Mouse (Mus musculus) gastrocnemius, postnatal 36 days (tissue): ENCODE data around the gene Kif26a. TPM values are rescaled to one million over a fixed set of nuclear protein-coding genes. Genes with fewer than 3 reads are reported as not detected.

ENCODE experiments used
- DNase-seq, 2 experiments: peaks; one replicate each; pipeline ENCODE4 v3.0.0; 2022
- intact Hi-C: fragments of 180-260 bp; cut with DNase I; formaldehyde crosslinking; loops from one replicate; pipeline ENCODE4 v1.15.1; 2025
- total RNA-seq, 2 experiments: library from RNA; stranded (reverse); gene quantifications; 2 replicates each; pipeline ENCODE4 v1.2.3; 2021

Kif26a gene
- total RNA-seq, 2 experiments from 2014 or later: 4.0 to 4.7 TPM

DNA sequence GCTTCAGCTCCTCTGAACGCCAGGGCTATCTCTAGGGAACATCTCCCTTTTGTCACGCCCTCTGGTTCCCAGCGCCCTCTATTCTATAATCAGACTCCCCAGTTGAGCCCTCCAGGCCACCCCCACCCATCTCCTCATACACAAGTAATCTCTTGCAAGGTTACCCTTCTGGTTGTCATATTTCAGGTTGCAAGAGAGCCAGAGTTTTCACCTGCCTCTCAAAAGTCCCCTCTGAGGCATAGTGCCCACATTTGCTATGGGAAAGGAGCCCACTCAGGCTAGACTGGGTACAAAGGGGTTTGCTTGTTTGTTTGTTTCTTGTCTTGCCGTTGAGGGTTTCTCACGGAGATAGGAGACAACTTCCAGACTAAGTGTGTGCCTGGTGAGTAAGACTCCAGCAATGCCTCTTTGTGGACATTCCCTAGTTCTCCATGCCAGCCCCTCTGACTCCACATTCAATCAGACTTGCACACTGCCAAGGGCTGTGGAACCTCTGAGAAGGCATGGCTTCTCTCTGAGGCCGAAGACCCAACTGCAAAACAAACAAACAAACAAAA lies 16.6 kb upstream of the Kif26a start:
- DNase-seq: no peak
- intact Hi-C loops: no loop called here

DNA sequence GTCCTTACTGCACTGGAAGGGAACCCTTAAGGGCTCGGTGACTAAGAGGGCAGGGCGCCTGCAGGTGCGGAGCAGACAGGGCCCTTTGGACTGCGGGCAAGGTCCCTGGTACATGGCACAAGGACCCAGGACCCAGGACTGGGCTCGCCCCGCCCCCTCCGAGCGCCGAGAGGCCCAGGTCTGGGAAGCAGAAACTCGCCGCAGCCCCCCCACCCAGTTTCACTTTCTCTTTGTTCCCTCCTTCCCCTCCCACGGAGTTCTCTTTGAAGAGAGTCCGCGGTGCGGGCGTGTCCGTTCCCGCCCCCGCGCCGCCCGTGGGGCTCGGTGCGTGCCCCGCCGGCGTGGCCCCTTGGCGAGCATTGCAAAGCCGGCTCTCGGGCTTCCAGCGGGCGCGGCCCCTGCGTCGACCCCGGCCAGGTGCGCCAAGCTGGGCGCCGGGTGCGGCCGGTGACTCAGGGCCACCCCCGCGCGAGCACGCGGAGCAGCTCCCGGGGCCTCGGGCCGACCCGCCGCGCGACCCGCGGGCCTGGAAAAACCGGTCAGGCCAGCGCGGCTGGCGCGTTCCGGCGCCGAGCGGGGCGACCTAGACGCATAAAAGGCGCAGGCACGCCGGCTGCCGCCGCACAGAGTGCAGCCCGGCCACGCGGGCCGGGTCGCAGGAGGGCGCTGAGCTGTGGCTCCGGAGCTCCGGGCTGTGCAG lies 15.7 kb upstream of the Kif26a start:
- intact Hi-C loops: no loop called here
- peak; percentile 28 to 33 for DNase-seq

DNA sequence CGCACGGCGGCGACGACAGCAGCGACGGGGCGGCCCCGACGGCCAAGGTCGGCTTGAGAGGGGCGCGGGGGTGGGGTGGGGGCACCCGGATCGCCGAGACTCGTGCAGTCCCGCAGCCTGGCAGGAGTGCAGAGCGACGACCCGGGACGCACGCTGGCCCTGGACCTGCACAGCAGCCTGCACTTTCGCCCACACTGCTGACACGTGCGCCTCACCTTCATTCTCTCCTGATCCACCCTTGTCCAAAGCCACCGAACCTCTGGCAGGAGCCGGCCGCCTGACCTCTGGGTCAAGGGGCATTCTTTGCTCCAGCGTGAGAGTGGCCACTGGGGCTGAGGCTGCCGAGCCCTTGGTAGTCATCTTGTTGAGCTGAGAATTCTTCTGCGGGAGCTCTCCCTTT lies 15.1 kb upstream of the Kif26a start:
- intact Hi-C loops: no loop called here
- DNase-seq: no peak

DNA sequence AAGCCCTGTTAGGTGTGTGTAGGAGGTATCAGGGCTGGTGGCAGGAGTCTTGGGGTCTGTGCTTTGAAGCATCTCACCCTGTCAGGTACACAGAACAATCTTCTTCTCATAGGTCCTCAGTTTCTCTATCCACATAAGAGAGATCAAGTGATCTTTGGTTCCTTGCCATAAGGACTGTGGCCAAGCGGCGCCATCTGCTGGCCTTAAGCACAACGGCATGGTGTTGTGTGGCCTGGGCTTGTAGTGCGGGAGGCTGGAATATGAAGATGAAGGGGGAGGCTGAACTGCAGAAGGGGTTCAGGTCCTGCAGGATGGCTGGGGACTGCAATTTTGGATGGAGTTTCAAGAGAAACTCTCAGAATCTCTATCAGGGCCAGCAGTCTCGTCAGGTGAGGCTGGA lies 5.8 kb upstream of the Kif26a start:
- intact Hi-C loops: loop anchor here (1.0 kb wide), 1 partner anchor 27 kb away; no protein-coding TSS in a partner anchor
- DNase-seq: no peak

DNA sequence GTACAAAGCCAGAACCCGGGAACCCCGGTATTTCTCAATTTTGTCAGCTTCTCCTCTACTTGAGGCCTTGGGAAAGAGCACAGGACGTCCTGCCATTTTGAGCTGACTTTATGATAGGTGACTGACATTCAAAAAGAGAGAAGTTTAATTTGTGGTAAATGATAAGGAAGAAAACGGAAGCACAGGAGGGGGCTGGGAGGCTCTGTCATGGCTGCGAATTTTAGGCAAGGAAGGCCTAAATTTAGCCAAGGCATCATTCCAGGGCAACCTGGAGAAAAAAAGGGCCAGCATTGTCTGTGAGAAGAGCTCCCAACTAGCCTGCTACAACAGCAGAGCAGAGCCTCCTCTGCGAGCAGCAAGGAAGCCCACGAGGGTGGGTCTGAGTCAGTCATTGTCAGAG lies 5.3 kb upstream of the Kif26a start:
- DNase-seq: no peak
- intact Hi-C loops: loop anchor here (1.0 kb wide), 1 partner anchor 27 kb away; no protein-coding TSS in a partner anchor

DNA sequence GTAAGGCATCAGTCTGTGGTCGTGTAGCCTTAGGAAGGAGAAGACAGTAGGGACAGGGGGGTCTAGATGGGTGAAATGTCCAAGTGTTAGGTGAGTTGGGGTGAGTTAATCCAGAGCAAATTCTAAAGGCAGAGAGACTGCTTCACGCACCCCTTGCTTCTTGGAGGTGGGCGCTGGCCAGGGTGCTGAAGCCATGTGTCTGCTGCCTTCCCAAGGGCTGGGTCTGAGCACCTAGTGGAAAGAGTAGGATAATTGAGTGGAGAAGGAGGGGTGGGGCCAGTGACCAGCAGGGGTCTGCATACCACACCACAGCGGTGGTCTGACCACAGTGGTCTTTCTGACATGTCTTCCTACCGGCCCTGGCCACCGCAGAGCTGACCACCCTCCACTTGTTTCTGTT lies 4.7 kb upstream of the Kif26a start:
- intact Hi-C loops: no loop called here
- DNase-seq: no peak

DNA sequence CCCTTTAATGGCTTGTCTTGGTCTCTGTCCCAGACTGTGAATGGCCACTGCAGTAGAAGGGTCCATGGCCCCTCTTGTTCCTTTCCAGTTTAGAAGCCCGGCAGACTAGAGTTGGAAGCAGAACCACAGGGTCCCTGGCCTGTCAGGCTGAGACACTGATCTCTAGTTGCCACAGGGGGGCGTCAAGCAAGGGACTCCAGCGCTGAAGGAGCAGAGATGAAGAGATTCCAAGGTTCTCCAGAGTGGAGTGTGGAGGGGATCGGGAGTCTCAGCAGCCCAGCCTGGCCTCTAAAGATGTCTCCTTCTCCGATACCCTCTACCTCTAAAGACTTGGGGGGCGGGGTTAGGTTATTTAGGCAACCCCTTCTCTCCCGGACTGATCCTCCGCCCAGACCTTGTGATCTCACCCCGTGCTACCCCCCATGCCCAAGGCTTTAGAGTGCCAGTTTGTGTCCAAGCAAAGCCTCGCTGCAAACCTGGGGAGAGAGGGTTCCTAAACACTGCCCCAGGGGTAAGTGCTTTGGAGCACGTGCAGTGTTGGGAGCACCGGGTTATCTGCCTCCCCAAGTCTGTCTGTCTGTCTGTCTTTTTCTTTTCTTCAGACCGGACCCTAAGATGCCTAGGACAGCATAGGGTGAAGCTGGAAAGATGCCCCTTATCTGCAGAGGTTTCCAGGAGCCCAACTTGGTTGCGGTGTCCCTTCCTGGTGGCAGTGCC lies 2.7 kb upstream of the Kif26a start:
- DNase-seq: no peak
- intact Hi-C loops: loop anchor here (2.0 kb wide), 1 partner anchor 400 kb away; no protein-coding TSS in a partner anchor

DNA sequence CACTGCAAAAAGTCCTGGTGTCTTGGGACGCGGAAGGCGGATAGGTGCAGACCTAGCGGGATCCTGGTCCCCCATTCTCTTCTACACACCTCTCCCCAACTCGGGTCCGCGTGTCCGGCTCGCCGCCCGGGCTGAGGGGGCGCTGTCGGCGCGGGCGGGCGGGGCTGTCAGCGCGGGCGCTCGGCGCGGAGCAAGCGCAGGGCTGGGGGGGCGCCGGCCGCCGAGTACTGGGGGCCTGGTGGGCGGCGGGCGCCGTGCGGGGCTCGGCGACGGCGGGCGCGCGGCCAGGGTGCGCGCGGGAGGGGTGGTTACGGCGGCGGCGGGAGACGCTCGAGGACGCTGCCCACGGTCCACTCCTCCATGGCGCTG lies 2.2 kb upstream of the Kif26a start:
- DNase-seq: no peak
- intact Hi-C loops: loop anchor here (2.0 kb wide), 1 partner anchor 399 kb away; no protein-coding TSS in a partner anchor

DNA sequence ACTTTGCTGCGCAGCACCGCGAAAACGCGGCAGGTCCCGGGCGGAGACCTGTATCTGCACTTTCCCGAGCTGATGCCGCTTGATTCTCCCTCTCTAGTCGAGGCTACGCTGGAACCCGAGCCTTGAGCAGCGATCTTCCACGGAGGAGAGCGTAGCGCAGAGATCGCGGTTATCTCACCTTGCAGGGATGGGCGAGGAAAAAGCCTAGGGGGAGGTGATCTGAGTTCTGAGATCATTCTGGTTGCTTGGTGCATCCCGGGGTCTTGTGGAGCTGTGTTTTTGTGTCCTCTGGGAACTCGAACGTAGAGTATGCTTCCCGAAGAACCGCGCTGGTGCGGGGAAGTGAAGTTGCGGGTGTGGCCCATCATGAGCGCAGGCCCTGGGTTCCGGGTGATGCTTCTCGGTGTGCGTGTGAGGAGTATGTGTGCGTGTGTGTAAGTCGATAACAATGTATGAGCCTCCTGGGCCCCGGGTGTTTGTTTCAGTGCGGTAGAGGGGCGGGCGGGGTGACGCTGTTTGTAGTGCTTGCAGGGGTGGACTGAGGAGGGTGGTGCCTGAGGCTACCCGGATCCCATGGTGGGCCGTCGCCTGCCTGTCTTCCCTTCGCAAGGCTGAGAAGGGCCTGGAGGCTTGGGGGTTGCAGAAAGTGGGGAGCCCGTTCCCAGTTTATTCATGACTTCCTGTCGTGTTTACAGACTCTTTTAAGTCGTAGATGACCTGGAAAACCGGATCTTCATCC lies 1.5 kb upstream of the Kif26a start:
- intact Hi-C loops: loop anchor here (1.0 to 5.0 kb wide), 3 partner anchors 38 to 331 kb away; no protein-coding TSS in a partner anchor
- DNase-seq: no peak

DNA sequence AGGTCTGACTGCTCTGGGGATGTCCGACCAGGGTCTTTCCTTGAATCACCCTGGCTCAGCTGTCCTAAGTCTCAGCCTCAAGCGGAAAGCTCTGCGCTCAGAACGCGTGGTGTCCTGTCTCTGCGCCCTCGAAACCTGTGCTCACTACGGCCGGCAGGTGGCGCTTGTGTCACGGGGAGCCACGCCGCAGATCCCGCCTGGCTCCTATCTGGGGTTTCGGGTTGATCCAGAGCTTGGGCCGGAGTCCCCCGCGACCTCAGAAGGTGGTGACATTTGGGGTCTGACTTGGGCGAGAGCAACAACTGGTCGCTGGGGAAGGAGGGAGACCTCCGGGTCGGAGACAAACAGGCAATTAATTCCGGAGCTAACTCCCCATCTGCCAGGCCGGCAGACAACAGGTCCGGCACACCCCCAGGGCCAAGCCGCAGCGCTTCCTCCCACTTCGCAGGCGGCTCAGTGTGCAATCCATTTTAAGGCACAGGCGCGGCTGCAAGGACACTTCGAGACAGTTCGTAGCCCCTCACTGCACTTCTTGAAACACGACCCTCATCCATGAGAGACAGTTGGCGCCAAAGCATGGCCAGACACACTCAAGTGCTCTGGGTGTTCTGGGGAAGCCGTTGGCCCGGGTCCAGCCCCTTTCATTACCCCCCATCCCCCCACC lies 665 bp upstream of the Kif26a start:
- intact Hi-C loops: loop anchor here (1.0 to 5.0 kb wide), 3 partner anchors 37 to 330 kb away; no protein-coding TSS in a partner anchor

DNA sequence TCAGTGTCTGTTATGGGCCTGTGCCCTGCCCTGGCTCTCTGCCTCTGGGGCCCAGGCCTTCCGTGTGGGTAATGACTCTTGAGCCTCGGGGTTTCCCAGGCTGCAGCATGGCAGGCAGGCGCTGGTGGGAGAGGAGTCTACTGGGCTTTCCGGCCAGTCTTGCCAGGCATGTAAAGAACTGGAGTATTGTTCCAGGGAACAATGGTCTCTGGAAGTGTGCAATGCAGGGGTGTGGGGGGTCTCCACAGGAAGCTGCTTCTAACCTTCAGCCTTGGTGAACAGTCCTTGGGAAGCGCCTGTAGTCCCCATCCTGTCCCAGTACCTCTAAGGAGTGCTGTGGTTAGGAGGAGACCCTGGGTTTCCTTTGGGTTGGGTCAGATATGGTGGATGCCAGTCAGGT lies 1.4 kb downstream of the Kif26a start:
- DNase-seq: no peak
- intact Hi-C loops: loop anchor here (5.0 kb wide), 2 partner anchors 35 to 305 kb away; no protein-coding TSS in a partner anchor

More for the DNA sequence above, 665 bp upstream of the Kif26a start:
- DNase-seq: peak; percentile 77 to 84

DNA sequence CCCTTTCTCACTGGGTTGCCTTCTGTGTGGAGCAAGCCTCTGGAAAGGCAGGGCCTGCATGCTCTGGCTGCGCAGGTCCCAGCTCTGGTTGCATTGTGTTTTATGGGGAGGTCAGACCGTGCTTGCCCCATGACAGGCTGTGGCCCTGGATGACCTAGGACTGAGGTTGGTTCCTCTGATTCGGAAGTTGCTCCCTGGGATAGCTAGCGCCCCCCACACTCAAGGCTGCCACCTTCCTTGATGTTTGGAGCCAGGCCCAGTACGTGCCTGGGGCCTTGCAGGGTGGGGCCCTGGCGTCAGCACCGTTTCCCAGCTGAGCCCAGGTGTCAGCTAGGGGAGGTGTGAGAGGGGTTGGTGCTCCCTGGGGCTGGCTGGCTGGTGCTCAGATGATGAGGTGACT lies 4.0 kb downstream of the Kif26a start:
- DNase-seq: no peak
- intact Hi-C loops: no loop called here

DNA sequence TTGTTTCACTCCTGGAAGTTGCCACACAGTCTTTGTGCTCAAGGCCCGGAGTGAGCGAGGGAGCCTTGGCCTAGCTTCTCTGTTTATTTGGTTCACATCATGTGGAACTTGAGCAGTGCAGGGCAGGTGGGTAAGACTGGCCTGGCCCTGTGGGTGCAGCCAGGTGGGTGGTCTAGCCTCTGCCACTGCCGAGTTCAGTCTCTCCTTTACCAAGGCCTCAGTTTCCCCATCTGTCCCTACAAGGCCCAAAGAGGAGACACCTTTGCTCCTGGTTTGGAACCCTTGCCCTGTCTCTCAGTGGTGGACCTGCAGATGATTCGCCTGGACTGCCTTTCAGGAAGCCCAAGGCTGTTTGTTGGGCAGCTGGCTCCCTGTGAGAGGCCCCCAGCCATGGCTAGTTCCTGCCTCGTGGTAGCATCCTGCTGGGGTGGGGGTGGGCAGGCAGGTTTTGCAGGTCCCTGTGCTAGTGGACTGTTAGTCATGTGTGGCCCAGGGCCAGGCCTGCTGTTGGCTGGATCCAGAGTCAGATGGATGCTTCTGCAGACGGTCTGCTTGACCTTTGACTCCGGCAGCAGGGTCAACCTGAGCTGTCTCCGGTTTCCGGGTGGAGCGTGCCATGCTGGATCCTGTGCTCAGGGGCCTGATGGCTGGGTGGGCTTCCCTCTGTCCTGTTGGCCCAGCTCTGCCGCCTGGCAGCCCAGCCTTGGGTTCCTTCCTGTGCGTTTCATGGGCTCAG lies 5.4 kb downstream of the Kif26a start:
- intact Hi-C loops: no loop called here
- DNase-seq: no peak

DNA sequence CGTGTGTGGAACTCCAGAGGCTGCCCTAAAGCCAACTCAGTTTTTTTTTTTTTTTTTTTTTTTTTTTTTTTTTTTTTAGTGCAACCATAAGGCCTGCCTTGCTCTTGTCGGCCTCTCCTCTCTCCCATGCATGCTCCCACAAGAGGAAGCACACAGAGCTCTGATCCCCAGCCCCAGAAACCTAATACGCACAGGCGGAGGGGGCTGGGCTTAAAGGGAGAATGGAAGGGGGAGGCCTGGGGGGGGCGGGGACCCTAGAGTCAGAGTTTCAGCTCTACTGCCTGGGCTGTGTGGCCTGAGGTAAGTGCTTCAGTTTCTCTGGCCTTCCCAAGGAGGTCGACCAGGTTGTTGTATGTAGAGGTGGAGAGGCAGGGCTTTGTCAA lies 6.0 kb downstream of the Kif26a start:
- intact Hi-C loops: no loop called here
- DNase-seq: no peak

DNA sequence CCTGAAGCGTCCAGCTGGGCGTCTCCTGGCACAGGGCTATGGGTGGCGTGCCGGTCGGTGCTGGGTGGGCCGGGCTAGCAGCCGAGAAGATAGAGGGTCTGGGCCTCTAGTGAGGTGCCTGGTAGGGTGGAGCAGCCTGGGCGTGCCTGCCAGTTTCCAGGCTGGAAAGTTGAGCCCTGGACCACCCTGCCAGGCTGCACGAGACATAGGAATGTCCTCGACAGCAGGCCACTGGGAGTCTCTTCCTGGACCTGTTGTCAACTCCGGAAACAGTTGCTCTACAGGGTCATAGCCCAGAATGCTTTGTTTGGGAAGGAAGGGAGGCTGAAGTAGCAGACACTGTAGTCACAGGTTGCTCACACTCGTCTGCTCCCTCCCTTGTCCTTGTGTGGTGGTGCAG lies 7.6 kb downstream of the Kif26a start:
- no peak for DNase-seq
- intact Hi-C loops: no loop called here

DNA sequence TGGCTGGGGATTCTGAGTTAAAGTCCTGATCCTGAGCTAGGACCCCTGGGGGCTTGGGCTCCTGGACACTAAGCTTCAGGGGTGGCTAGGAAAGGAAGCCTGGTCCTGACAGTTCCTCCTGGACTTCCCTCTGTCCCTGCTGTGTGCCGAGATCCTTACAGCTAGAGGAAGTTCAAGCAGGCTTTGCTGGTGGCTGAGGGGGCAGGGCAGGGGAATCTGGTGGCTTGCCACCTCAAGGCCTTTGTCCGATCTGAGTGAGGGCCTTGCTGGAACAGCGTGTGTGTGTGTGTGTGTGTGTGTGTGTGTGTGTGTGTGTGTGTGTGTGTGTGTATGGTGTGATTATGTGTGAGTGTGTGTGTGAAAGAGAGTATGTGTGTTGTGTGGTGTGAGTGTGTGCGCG lies 8.5 kb downstream of the Kif26a start:
- intact Hi-C loops: no loop called here
- no peak for DNase-seq

DNA sequence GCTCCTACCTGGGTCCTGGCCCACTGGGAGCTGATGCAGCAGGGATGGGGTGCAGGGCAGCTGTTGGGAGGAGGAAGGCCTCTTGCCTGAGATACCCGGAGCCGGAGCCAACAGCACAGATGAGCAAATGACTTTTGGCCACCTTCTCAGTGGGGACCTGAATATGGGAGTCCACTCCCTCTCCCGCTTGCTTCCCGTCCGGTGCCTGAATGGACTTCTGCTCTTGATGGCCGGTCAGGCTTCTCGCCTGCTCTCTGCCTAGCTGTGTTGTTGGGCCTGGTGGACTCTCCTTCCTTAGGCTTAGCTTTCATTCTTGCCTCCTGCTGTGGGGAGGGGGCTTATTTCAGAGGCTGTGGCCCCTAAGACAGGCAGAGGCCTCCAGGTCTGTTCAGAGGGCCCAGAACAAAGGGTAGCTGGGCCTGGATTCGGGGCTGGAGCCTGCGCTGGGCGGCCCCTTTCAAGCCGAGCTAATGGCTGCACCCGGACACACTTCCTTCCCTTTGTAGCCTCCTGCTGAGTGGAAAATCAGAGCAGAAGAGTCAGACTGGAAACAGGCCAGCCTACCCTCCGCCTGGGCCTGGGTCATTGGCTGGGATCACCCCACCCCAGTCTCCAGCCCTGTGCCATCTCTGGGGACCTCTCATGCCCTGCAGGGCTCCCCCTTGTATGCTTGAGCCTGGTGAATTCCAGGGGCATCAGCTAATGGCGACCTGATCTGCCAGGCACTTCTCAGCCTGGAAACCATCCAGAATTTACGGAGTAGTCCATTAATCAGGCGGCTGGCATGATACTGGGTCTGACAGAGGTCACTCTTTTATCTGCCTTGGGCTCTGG lies 9.4 kb downstream of the Kif26a start:
- peak in 1 of 2 experiments; percentile 30 for DNase-seq
- intact Hi-C loops: no loop called here

DNA sequence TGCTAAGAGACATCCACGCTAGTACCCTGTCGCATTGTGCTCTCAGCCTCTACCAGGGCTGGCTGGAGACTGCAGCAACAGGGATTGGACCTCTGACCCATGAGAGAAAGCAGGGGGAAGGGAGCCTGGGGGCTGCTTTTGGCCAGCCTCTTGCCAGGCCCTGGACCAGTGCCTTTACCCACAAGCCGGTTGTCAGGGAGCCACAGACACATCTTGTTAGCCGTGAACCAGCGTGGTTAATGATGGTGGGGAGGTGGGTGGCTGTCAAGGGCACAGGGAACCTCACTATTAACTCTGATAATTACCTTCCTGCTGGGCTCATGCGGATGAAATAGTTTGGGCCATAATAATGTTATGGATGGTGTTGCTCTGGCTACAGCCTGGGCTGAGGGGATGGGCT lies 10.8 kb downstream of the Kif26a start:
- intact Hi-C loops: no loop called here
- DNase-seq: no peak

DNA sequence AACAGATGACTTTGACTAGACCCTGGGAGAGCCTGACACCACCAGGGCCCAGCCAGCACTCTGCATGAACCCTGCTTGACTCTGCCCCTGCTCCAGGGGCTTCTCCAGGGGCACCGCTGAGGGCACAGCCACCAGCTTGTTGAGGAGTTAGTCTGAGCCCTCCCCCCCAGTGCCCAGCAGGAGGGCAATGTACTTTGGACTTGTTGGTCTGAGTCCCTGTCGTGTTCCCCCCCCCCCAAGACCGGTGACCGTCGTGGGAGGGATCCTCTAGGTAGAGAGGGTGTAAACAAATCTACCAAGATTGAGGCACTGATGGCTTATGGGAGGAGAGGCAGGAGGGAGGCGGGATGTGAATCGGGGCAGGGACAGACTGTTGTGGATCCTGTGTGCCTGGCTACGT lies 12.2 kb downstream of the Kif26a start:
- intact Hi-C loops: no loop called here
- DNase-seq: no peak
